Mouse (Mus musculus) c-Kit-positive CD71-negative TER-119-negative erythroid progenitor cells, embryonic 14.5 days (primary cell): ENCODE data around the gene Dnm2.

Experiments used
- DNase-seq: peaks from one replicate; pipeline ENCODE4 v3.0.0-alpha.2; 2013; ENCODE audit warnings: low read depth

Gene Dnm2

GRCm38 (mm10) chr9:21545916-21546788, 121.4 kb downstream of the Dnm2 start:
- peak; percentile 95 for DNase-seq

- DNase-seq = no peak
Measured at GRCm38 (mm10) chr9:21546789-21547074, 122.0 kb downstream of the Dnm2 start, which contains the start of gene Carm1. Gene Carm1, plus strand, starts transcription at chr9:21546894.

- no peak for DNase-seq
Measured at GRCm38 (mm10) chr9:21547075-21547941, 122.6 kb downstream of the Dnm2 start.

- DNase-seq = no peak
Measured at GRCm38 (mm10) chr9:21551049-21551448, 126.3 kb downstream of the Dnm2 start.

GRCm38 (mm10) chr9:21553607-21554273, 129.0 kb downstream of the Dnm2 start:
- no peak for DNase-seq

- DNase-seq = no peak
Measured at GRCm38 (mm10) chr9:21555198-21555742, 130.6 kb downstream of the Dnm2 start.

GRCm38 (mm10) chr9:21556996-21557395, 132.3 kb downstream of the Dnm2 start:
- no peak for DNase-seq
